Mouse (Mus musculus) embryonic facial prominence, embryonic 14.5 days (tissue): Measurements from ENCODE around the gene Spop. TPM values are rescaled to one million over a fixed set of nuclear protein-coding genes. Genes with fewer than 3 reads are reported as not detected.

ENCODE experiments used
- ATAC-seq: fragments of 200-750 bp; cut with Nextera tagmentation; 2 replicates; pipeline ENCODE4 v1.8.0; 2017; ENCODE audit warnings: low read depth, moderate number of reproducible peaks, moderate TSS enrichment
- DNase-seq: peaks from one replicate; pipeline ENCODE4 v3.0.0-alpha.2; 2015; ENCODE audit warnings: low spot score
- H3K27ac ChIP-seq: fragments of 300-500 bp; sonication (generic); replicated peaks from 2 replicates; pipeline ENCODE4 v1.5.1; 2014; ENCODE audit warnings: low read depth, mild to moderate bottlenecking, low read length, moderate library complexity
- H3K27me3 ChIP-seq: fragments of 300-500 bp; sonication (generic); replicated peaks from 2 replicates; pipeline ENCODE4 v1.6.1; 2014; ENCODE audit warnings: low read length; ENCODE audit not compliant: control insufficient read depth, insufficient read depth
- H3K36me3 ChIP-seq: fragments of 300-500 bp; sonication (generic); 2 replicates; pipeline ENCODE4 v1.6.1; 2014; ENCODE audit warnings: low read length, mixed read lengths; ENCODE audit not compliant: control insufficient read depth, insufficient read depth
- H3K4me1 ChIP-seq: fragments of 300-500 bp; sonication (generic); 2 replicates; pipeline ENCODE4 v1.6.1; 2014; ENCODE audit warnings: antibody characterized with exemption, low read length; ENCODE audit not compliant: control insufficient read depth, insufficient read depth
- H3K4me2 ChIP-seq: fragments of 300-500 bp; sonication (generic); 2 replicates; pipeline ENCODE4 v1.6.1; 2014; ENCODE audit warnings: low read depth, mild to moderate bottlenecking, low read length, moderate library complexity, mixed read lengths
- H3K4me3 ChIP-seq: fragments of 300-500 bp; sonication (generic); 2 replicates; pipeline ENCODE4 v1.5.1; 2014; ENCODE audit warnings: low read depth, mild to moderate bottlenecking, low read length
- H3K9ac ChIP-seq: fragments of 300-500 bp; sonication (generic); 2 replicates; pipeline ENCODE4 v1.6.1; 2014; ENCODE audit warnings: low read depth, mild to moderate bottlenecking, low read length, moderate library complexity, mixed read lengths
- H3K9me3 ChIP-seq: fragments of 300-500 bp; sonication (generic); 2 replicates; pipeline ENCODE4 v1.6.1; 2016; ENCODE audit warnings: low read length; ENCODE audit not compliant: control insufficient read depth
- WGBS: fragments of 180-500 bp; shearing (Covaris S2); extraction: QIAGEN DNeasy Blood & Tissue Kit; methylation state at CpG from one replicate; pipeline ENCODE4 v1.1.7; 2014; 5-methylcytosine and 5-hydroxymethylcytosine counted together
- polyA plus RNA-seq: library from polyadenylated mRNA; unstranded; fragments of >200 nt; fragmentation: Nextera tagmentation; extraction: Ambion mirVana; gene quantifications from 2 replicates; pipeline ENCODE4 v1.2.1, GENCODE M21; 2014

The Spop gene
- polyA plus RNA-seq, 1 experiment from 2014 or later = 98.3 TPM

DNA sequence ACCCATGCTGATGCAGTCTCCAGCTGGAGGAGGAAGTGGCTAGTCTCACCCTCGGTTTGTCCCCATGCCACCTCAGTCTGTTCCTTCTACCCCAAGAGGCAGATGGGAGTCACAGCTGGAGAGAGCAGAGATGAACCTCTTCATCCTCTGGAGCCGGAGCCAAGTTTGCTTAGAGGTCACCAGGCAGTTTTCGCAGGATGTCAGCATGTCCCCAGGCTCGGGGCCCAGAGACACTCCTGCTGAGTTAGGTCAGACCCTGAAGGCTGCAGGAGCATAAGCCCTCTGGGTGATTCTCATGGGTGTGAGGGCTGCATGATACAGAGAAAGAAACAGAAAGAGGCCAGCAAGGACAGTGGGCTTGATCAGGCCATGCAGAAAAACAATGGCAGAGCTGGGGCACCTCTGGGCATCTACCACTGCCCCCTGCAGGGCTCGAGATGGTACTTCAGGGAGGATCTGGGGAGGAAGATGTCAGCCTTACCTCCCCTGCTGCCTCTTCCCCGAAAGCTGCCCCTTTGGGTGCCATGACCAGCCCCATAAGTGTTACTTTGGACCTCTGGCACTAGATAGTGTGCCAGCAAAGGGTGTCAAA, 95.3 kb downstream of the Spop start:
- Histone ChIP-seq H3K9ac (no peak overlapping the region), H3K4me3 (no peak overlapping the region), H3K9me3 (no peaks in the 10 kb centered on the region), H3K4me2 (no peak overlapping the region), H3K27ac (no peak overlapping the region), H3K36me3 (no peaks in the 10 kb centered on the region), H3K27me3 (peaks cover 9% of the 10 kb centered on the region; the same call in 1 of the 2 replicates), H3K4me1 (peaks cover 6% of the 10 kb centered on the region)
- DNase-seq (no peak), ATAC-seq (no peak)
- 79% methylated on average over 6 of the region's 6 CpGs for WGBS

DNA sequence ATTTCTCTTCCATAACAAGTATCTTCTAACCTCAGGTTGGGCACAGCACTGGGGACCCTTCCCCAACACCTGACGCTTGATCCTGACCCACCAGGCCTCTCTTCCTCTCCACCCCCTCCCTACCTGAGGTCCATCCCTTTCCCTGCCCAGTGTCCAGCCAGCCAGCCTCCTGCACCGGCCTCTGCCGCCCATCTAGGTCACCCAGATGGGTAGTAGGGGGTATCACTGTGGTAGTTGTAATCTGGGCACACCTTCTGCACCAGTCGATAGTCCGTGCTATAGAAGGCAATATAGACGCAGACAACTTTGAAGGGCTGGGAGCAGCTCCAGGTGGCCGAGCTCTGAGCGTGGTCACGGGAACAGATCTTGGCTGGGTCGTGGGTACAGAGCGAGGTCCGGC, 96.8 kb downstream of the Spop start:
- Histone ChIP-seq H3K9me3 (no peaks in the 10 kb centered on the region), H3K9ac (no peak overlapping the region), H3K4me2 (no peak overlapping the region), H3K36me3 (no peaks in the 10 kb centered on the region), H3K27me3 (peaks cover 15% of the 10 kb centered on the region; the same call in 1 of the 2 replicates), H3K27ac (no peak overlapping the region), H3K4me1 (peaks cover 6% of the 10 kb centered on the region), H3K4me3 (no peak overlapping the region)
- 86% methylated on average over 12 of the region's 12 CpGs for WGBS
- ATAC-seq (no peak), DNase-seq (no peak)

DNA sequence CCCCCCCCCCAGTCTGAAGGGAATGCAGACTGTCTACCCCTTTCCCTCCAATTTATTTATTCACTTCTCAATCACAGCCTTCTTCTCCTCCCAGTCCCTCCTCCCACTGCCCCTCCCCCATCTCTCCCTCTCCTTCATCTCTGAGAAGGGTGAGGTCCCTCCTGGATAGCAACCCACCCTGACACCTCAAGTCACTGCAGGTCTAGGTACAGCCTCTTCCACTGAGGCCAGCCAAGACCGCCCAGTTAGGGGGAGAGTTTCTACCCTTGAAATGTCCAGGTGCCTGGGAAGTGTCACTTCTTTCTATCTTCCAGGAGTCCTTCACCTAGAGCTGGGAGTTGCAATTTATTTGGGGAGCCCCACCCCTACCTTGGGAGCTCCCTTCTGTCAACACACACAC, 98.0 kb downstream of the Spop start:
- Histone ChIP-seq H3K27me3 (peaks cover 18% of the 10 kb centered on the region; the same call in 1 of the 2 replicates), H3K4me1 (peaks cover 6% of the 10 kb centered on the region), H3K9ac (no peak overlapping the region), H3K36me3 (no peaks in the 10 kb centered on the region), H3K4me2 (no peak overlapping the region), H3K9me3 (no peaks in the 10 kb centered on the region), H3K27ac (no peak overlapping the region), H3K4me3 (no peak overlapping the region)
- 86% methylated on average over 1 of the region's 1 CpGs for WGBS
- DNase-seq = no peak
- ATAC-seq = no peak

DNA sequence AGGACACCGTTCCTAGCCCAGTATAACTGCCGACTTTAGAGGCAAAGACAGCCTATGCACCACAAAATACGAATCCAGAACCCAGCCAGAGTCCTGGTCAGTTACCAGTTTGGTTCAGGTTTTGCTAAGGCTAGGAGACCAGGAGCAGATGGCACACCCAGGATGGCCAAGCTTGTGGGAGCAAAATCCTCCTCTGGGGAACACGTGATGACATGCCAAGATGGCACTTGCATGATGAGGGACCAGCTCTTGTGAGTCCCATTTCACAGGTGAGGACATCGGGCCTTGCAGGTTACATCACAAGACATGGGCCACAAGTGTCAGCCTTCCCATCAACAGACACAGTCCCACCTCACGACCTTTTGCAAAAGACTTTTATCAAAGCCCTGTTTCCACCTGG, 98.5 kb downstream of the Spop start:
- 76% methylated on average over 6 of the region's 6 CpGs for WGBS
- H3K4me1 ChIP-seq = peaks cover 6% of the 10 kb centered on the region
- H3K4me3 ChIP-seq = no peak overlapping the region
- no peak overlapping the region for H3K4me2 ChIP-seq
- no peak overlapping the region for H3K27ac ChIP-seq
- H3K36me3 ChIP-seq = no peaks in the 10 kb centered on the region
- DNase-seq = no peak
- no peak overlapping the region for H3K9ac ChIP-seq
- peaks cover 18% of the 10 kb centered on the region; the same call in 1 of the 2 replicates for H3K27me3 ChIP-seq
- no peaks in the 10 kb centered on the region for H3K9me3 ChIP-seq
- ATAC-seq = no peak

DNA sequence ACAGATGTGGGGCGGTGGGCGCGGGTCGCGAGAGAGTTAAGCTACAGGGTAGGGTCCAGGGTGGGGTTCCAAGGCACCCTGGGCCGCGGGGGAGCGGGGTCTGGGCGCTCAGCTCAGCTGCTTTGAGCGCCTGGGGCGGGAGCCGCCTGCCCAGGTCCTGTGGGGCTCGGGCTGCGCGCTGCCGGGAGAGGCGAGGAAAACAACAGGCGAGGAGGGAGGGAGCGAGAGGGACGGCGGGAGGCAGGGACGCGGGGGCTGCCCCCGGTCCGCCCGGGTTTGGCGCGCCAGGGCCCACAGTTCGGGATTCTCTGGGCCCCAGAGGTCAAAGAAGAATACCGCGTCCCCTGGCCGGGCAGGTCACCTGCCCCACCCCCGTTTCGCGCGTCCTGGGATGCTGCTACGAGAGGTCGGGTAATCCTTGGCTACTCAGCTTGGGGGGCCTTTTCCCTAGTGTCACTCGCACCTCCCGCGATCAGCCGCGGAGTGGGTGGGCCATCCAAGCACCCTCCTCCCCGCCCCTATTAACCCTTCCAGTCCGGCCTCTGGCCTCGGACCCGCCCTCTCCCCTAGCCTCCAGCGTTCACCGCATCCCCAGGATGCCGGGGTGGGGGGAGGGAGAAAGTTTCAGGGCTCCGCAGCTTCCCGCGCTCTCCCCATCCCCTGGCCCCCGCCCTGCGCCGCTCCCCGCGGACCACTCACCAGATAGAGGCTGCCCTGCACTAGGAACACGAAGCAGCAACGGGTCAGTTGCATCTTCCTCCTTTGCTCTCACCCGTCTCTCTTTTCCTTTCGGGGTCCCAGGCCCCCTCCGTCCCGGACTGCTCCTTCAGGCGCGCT, 99.8 kb downstream of the Spop start:
- Histone ChIP-seq H3K27ac (no peak overlapping the region), H3K9ac (peak overlapping the region; percentile 65), H3K27me3 (peaks cover 18% of the 10 kb centered on the region; the same call in 1 of the 2 replicates), H3K9me3 (no peaks in the 10 kb centered on the region), H3K36me3 (no peaks in the 10 kb centered on the region), H3K4me2 (peak overlapping the region; percentile 99), H3K4me1 (no peaks in the 10 kb centered on the region), H3K4me3 (peak overlapping the region; percentile 62)
- peak; percentile 23 for ATAC-seq
- DNase-seq = no peak
- WGBS = 2% methylated on average over 36 of the region's 66 CpGs

DNA sequence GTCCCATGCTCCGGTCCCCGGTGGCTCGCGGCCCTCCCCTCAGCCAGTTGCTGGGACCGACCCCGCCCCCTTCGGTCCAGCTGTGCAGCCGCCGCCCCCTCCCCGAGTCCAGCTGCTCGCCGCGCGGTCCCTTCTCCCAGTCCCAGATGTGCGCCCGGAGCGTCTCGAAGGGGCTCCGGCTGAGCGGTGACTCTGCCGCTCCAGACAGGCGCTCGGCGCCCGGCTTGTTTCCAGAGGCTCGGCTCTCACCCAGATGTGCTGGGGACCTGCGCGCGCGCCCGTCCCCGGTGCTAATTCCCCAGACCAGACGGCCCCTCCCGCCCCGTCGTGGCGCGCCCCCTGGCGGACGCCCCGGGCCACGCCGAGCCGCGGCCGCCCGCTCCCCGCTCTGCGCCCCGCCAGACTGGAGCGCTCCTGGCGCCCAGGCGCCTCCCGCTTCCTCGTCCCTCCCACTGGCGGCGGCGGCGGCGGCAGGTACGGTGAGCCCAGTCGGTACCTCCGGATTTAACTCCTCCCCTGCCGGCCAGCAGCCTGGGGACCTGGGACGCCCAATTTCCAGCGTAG, 100.5 kb downstream of the Spop start, which contains the start of gene Nxph3:
Nxph3 (minus strand) TSS at position 273 of the 564 bp plus-strand sequence.
- no peaks in the 10 kb centered on the region for H3K4me1 ChIP-seq
- peaks cover 18% of the 10 kb centered on the region; the same call in 1 of the 2 replicates for H3K27me3 ChIP-seq
- H3K4me2 ChIP-seq = peak within 1 kb of the TSS; percentile 99
- H3K4me3 ChIP-seq = peak within 1 kb of the TSS; percentile 62
- H3K9me3 ChIP-seq = no peaks in the 10 kb centered on the region
- DNase-seq (peak; percentile 57), ATAC-seq (peak; percentile 69)
- 1% methylated on average over 37 of the region's 66 CpGs for WGBS
- H3K9ac ChIP-seq = peak within 1 kb of the TSS; percentile 65
- H3K36me3 ChIP-seq = no peaks in the 10 kb centered on the region
- no peak within 1 kb of the TSS for H3K27ac ChIP-seq

DNA sequence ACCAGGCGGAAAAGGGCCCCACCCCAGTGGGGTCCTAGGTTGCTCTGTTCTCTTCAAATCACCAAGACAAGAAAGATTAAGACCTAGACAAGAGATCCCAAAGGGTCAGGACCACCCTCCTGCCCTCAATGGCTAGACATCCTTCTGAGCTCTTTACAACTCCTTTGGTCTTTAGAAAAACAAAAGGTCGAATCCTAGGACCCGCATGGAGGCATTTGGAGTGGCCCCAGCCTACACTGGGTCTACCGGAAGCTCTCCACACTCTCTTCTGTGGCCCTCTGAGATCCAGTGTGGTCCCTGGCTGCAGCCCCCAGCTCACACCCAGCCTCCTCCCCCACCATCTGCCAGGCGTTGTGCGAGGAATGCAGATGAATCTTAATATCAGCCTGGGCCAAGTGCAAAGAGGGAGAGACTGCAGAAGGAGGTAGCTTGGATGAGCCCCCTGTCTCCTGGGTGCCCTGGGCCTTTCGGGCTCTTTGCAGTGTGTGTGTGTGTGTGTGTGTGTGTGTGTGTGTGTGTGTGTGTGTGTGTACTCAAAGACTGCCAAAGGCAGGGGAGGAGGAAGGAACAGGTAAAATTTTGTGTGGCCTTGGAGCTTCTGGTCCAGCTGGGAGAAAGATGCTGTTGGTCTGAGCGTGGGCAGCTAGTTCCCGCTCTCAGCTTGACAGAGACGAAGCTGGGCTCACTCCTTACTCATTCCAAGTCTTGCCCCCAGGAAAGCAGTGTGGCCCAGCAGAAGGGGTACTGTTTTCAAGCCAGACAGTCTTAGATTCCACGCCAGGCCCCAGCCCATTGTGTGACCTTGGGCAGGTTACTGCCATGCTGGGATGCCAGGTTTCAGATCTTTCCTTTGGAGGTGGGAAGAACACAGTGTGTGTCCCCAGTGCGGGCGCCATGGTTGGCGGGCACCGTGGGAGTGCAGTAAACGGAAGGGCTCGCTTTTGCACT, 101.8 kb downstream of the Spop start:
- Histone ChIP-seq H3K9me3 (no peaks in the 10 kb centered on the region), H3K9ac (no peak overlapping the region), H3K27me3 (peaks cover 18% of the 10 kb centered on the region; the same call in 1 of the 2 replicates), H3K4me1 (peaks cover 4% of the 10 kb centered on the region), H3K36me3 (no peaks in the 10 kb centered on the region), H3K4me3 (0 out of 2 replicates have a peak overlapping the region, but pooled peaks have one; percentile 62), H3K27ac (no peak overlapping the region), H3K4me2 (peak overlapping the region; percentile 99; the same call in 1 of the 2 replicates)
- no peak for DNase-seq
- no peak for ATAC-seq
- 37% methylated on average over 17 of the region's 17 CpGs for WGBS

DNA sequence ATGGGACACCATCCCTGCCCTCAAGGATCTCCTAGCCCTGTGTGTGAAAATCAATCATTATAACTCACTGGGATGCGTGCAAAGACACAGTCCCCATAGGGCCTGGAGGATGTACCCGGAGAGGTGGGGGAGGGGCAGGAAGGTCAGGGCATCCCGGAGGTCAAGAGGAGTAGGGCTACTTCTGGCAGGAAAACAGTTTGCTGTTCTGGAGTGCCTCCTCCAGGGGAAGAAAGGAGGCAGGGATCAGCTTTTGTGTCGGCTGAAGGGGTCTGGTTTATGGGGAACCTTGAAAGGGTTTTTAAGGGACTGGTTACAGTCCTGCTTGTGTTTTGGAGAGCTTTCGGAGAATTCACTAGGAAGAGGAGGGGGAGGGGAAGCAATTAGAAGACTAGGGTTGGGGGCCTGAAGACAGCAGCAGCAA, 102.6 kb downstream of the Spop start:
- no peak for DNase-seq
- no peak overlapping the region for H3K4me2 ChIP-seq
- 6% methylated on average over 5 of the region's 5 CpGs for WGBS
- no peak overlapping the region for H3K4me3 ChIP-seq
- peaks cover 18% of the 10 kb centered on the region; the same call in 1 of the 2 replicates for H3K27me3 ChIP-seq
- no peak for ATAC-seq
- H3K9ac ChIP-seq = no peak overlapping the region
- no peaks in the 10 kb centered on the region for H3K36me3 ChIP-seq
- no peaks in the 10 kb centered on the region for H3K9me3 ChIP-seq
- peaks cover 4% of the 10 kb centered on the region for H3K4me1 ChIP-seq
- H3K27ac ChIP-seq = no peak overlapping the region
